Mouse (Mus musculus): Measurements from ENCODE around the gene Rest.

- no peak for TF ChIP-seq GATA1 (IDR thresholded peaks at IDR 0.05; ENCODE audit: borderline replicate concordance, low read length)
- TF ChIP-seq FLI1 (IDR thresholded peaks at IDR 0.05; ENCODE audit: low read length): no peak
These were observed 15.2 kb upstream of the Rest start for GRCm38 (mm10) chr5:77250083-77250482.

All from megakaryocyte, embryonic 14.5 days (primary cell).